Mouse (Mus musculus) retina, adult 2 months (tissue): Measurements from ENCODE around the gene Ifi203.
"Not testable (repeated sequence)": the region's sequence is repeated elsewhere in the genome, so short reads cannot be mapped to it uniquely, and the experiment has no call there.

Experiments
- DNase-seq: peaks from one replicate; pipeline ENCODE4 v3.0.0-alpha.2; 2012; ENCODE audit warnings: low read depth, low spot score

Ifi203 gene

GRCm38 (mm10) chr1:173941924-173942779 is at the start of gene Ifi203, which contains the start of gene Mndal:
TSS of gene Ifi203 (minus strand) at chr1:173942672.
TSS of gene Mndal (minus strand) at chr1:173942491.
- DNase-seq, result not testable (repeated sequence)

GRCm38 (mm10) chr1:173982694-173983305 is 40.3 kb upstream of the Ifi203 start, which contains the start of gene Ifi202b:
TSS of gene Ifi202b (minus strand) at chr1:173982744.
- DNase-seq, result not testable (repeated sequence)

- not testable (repeated sequence) for DNase-seq
Observed at GRCm38 (mm10) chr1:173981038-173981437, 38.6 kb upstream of the Ifi203 start.

GRCm38 (mm10) chr1:173977622-173978021 is 35.1 kb upstream of the Ifi203 start:
- DNase-seq, result no peak

GRCm38 (mm10) chr1:173973111-173973510 is 30.6 kb upstream of the Ifi203 start:
- DNase-seq, result no peak

GRCm38 (mm10) chr1:173961491-173961890 is 19.0 kb upstream of the Ifi203 start:
- not testable (repeated sequence) for DNase-seq

- DNase-seq, result not testable (repeated sequence)
Observed at GRCm38 (mm10) chr1:173959998-173960397, 17.5 kb upstream of the Ifi203 start.

GRCm38 (mm10) chr1:173955839-173956527 is 13.5 kb upstream of the Ifi203 start:
- not testable (repeated sequence) for DNase-seq

GRCm38 (mm10) chr1:173955071-173955796 is 12.8 kb upstream of the Ifi203 start:
- no peak for DNase-seq

- DNase-seq, result no peak
Observed at GRCm38 (mm10) chr1:173953563-173953962, 11.1 kb upstream of the Ifi203 start.

- DNase-seq, result not testable (repeated sequence)
Observed at GRCm38 (mm10) chr1:173949044-173949443, 6.6 kb upstream of the Ifi203 start.

GRCm38 (mm10) chr1:173942780-173943066 is 251 bp upstream of the Ifi203 start:
- not testable (repeated sequence) for DNase-seq

- DNase-seq, result not testable (repeated sequence)
Observed at GRCm38 (mm10) chr1:173941522-173941921, 950 bp downstream of the Ifi203 start.

GRCm38 (mm10) chr1:173919279-173919678 is 23.2 kb downstream of the Ifi203 start:
- not testable (repeated sequence) for DNase-seq

- DNase-seq, result no peak
Observed at GRCm38 (mm10) chr1:173914559-173914958, 27.9 kb downstream of the Ifi203 start.

- DNase-seq, result not testable (repeated sequence)
Observed at GRCm38 (mm10) chr1:173913256-173913791, 29.1 kb downstream of the Ifi203 start.

- DNase-seq, result not testable (repeated sequence)
Observed at GRCm38 (mm10) chr1:173912548-173913255, 29.8 kb downstream of the Ifi203 start, which contains the start of gene Ifi211. TSS of gene Ifi211 (minus strand) at chr1:173913046.

- DNase-seq, result no peak
Observed at GRCm38 (mm10) chr1:173911808-173912464, 30.5 kb downstream of the Ifi203 start.

GRCm38 (mm10) chr1:173908390-173908789 is 34.1 kb downstream of the Ifi203 start:
- not testable (repeated sequence) for DNase-seq

- not testable (repeated sequence) for DNase-seq
Observed at GRCm38 (mm10) chr1:173905885-173906284, 36.6 kb downstream of the Ifi203 start.
